Mouse (Mus musculus) T-helper 1 cell (primary cell): ENCODE data around the gene Grhpr.
"Not testable (repeated sequence)": the region's sequence is repeated elsewhere in the genome, so short reads cannot be mapped to it uniquely, and the experiment has no call there.

Experiments
- in situ Hi-C: fragments of 300-600 bp; cut with MboI, MseI; formaldehyde crosslinking; loops from one replicate; pipeline ENCODE4 v1.15.1; 2025; ENCODE audit warnings: high pct_unique_total_duplicates

Gene Grhpr

DNA sequence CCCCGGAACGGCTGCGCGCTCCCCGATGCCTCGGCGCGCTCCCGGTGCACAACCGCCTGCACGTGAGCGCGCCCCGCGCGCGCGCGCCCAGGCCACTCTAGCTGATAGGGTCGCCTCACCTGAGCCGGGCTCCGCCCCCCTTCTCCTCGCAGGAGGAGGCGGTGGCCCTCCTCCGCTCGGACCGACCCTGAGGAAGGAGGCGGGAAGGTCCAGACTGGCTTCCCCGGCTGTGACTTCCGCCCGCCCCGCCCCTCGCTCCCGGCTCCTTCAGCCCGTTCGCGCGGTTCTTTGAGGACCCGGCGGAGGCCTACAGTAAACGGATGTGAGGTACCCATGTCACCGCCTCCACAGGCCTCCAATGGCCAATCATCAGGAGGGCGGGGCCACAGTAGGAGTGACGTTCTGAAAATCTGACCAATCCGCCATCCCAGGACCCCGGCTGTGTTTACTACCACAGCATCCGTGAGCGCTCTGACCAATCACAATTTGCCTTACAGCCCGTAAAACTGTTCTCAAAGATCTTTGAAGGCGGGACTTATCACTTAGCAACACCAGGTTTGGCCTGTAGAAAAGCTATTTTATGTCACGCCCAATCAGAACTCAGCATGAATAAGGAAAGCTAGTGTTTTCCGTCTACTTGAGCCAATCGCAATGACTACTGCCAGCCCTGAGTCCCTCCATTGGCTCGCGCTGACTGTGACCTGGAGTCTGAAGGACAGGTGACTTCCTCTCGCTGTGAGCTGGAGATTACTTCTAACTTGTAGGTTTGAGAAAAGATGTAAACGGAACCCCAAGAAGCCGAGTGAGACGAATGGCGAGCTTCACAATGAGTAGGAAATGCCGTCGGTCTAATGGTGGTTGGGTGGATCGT, 31.1 kb downstream of the Grhpr start, which contains the start of gene Zbtb5:
TSS of gene Zbtb5 (minus strand) at position 308 of the 871 bp plus-strand sequence.
- in situ Hi-C loops, result loop anchor here (10.0 kb wide), 1 partner anchor 272 kb away; no protein-coding TSS in a partner anchor

DNA sequence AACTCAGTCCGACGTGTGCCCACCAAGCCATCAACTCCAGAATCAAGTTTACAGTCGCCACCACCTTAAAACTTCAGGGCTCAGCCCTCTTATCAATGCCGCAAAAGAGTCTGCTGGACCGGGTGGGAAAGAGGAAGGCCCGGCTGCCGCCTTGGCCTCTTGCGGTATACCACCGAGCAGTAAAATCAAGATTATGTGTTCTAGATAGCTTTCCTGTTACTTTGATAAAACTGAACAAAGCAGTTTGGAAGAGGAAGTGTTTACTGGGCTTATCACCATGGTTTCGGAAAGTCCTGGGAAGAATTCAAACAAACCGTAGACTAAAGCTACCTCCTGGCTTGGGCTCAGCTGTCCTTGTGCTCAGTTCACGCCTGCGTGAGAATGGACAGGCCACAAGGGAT, 31.8 kb downstream of the Grhpr start:
- in situ Hi-C loops, result loop anchor here (10.0 kb wide), 1 partner anchor 272 kb away; no protein-coding TSS in a partner anchor

- in situ Hi-C loops, result loop anchor here (10.0 kb wide), 1 partner anchor 271 kb away; no protein-coding TSS in a partner anchor
Measured at GRCm38 (mm10) chr4:45013537-45013936, 32.3 kb downstream of the Grhpr start.

- in situ Hi-C loops, result loop anchor here (5.0 to 10.0 kb wide), 2 partner anchors 87 to 269 kb away; no protein-coding TSS in a partner anchor
Measured at GRCm38 (mm10) chr4:45015615-45016014, 34.4 kb downstream of the Grhpr start.

DNA sequence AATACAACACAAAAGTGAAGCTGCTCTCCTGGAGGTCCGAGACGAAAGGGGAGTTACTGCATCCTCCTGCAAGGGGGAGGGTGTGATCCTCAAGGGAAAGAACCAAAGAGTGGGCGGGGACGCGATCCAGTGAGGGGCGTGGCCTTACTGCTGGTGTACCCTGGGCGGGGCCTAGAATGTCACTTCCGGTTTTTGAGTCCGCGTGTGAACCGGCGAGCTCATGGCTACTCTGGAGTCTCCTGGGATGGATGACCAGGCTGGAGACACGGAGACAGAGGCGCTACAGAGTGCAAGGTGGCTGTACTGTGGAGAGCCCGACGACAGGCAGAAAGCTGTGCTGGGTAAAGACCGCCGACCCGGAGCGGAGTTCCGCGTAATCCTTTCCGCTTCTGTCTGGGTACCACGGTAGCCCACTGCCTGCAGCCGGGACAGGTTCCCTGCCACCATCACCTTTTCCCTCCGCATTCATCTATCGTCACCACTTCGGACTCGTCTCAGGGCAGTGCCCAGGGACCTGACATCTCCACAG, 37.3 kb downstream of the Grhpr start, which contains the start of gene Polr1e:
TSS of gene Polr1e (plus strand) at position 132 of the 529 bp plus-strand sequence.
- in situ Hi-C loops, result loop anchor here (5.0 to 10.0 kb wide), 2 partner anchors 84 to 266 kb away; no protein-coding TSS in a partner anchor

GRCm38 (mm10) chr4:45019009-45019408, 37.8 kb downstream of the Grhpr start:
- in situ Hi-C loops, result loop anchor here (5.0 to 10.0 kb wide), 2 partner anchors 83 to 266 kb away; no protein-coding TSS in a partner anchor

- in situ Hi-C loops, result no loop called here
Measured at GRCm38 (mm10) chr4:45026459-45026858, 45.3 kb downstream of the Grhpr start.

DNA sequence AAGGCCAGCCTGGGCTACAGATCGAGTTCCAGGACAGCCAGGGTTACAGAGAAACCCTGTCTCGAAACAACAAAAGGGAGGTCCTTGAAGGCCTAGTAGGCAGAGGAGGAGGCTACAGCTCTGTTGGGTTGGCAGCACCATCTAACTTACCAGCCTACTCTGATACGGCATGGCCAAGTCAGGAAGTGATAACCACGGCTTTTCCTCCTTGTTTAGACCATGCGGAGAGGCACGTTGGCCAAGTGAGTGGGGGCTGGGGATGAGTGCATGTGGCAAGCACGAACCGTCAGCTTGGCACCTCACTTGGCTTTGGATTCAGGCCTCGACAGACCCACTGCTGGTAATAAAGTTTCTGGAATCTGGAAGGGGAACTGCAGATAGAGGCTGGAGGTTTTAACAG, 51.4 kb downstream of the Grhpr start:
- in situ Hi-C loops, result no loop called here

GRCm38 (mm10) chr4:45034693-45035628, 53.8 kb downstream of the Grhpr start:
- in situ Hi-C loops, result no loop called here

DNA sequence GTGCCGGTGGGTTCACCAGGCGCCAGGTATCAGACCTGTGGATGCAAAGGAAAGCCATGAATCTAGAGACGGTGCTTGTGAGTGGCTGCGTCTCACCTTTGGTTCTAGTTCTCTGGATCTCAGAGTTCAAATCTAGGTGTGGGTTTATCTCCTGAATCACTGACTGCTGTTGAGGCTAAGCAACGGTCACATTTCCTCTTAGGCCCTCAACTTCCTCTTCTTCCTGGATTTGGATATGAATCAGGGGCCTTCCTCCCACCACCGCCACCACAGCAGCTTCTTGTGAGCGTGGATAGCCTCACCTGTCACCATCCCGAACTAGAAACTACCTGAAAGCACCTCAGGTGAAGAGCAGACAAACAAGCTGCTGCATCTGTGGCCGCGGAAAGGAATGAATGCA, 54.9 kb downstream of the Grhpr start:
- in situ Hi-C loops, result no loop called here

DNA sequence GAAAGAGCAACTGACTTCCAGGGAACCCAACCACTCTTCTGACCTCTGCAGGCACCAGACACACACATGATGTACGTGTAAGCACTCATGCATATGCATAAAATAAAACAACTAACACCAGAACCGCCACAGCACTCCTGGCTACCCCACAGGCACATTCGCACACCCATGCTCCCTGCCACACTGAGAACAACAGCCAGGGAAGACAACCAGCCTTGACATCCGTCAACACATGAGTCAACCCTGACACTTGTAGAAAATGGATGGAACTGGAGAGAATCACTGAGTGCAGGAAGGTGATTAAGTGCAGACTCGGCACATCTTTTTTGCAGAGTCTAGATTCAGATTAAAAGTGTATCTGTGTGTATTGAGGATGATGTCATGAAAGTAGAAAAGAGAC, 55.4 kb downstream of the Grhpr start:
- in situ Hi-C loops, result no loop called here

DNA sequence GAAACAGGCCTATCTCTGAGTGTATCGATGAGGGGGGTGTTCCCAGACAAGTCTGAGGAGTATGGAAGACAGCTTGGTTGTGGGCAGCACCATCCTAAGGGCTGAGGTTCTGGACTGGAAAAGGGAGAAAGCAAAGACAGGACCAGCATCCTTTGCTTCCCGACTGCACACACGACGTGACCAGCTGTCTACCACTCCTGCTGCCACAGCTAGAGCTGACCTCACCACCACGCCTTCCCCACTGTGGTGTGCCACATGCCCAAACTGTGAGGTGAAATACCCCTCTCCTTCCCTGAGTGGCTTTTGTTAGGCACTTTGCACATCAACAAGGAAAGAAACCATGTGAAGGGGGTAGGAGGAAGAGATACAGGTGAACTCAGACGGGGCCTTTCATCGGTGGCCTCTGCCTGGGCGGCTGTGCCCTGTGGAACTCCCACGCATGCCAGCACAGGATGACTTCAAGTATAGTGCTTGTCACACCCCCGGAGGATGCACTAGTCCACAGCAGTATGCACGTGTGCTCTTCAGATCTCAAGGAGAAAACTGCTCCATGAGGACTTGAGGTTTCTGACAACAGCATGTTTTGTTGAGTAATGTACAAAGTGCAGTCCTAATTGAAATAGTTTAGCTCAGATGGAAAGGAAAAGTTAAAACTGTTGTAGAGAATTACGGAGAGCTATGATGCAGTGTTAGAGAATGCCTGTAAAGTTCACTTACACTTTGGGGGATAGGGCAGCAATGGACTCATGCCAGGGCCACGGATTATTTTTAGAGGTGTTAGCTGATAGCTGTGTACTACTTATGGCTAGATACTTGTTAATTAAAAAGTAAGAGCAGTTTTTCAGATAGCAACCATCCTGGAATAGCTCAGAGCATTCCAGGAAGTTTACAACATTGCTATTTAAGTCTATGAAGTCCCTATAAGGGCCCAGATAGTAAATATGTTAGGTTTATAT, 56.5 kb downstream of the Grhpr start:
- in situ Hi-C loops, result no loop called here

DNA sequence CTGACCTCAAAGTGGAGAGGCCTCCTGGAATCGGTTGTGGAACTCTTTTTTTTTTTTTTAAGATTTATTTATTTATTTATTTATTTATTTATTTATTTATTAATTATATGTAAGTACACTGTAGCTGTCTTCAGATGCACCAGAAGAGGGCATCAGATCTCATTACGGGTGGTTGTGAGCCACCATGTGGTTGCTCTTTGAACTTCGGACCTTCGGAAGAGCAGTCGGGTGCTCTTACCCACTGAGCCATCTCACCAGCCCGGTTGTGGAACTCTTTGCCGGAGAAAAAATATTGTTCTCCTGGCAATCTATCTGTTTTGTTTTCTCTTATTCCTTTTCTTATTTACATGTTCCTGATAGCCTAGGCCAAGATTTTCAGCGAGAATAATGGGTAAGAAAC, 57.7 kb downstream of the Grhpr start:
- in situ Hi-C loops, result not testable (repeated sequence)

DNA sequence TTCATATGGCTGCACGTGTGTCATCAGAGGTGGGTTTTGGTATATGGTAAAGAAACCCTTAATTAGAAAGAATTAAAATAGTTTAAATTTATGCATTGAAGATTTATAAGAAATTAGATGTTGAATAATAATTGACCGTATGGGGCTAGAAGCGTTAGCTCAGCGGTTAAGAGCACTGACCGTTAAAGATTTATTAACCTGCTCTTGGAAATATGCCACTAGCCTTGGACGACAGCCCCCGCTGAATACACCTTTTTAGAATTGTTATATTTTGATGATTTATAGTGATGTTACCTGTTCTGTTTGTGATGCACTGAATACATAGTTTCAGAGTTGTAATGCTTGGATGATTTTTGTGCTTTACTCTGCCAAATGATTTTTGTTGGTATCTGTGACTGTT, 58.4 kb downstream of the Grhpr start:
- in situ Hi-C loops, result not testable (repeated sequence)
